Mouse (Mus musculus) adrenal gland, adult 18-20 months (tissue): Measurements from ENCODE around the gene Pet100. TPM values are rescaled to one million over a fixed set of nuclear protein-coding genes. Genes with fewer than 3 reads are reported as not detected.
"Not testable (repeated sequence)": the region's sequence is repeated elsewhere in the genome, so short reads cannot be mapped to it uniquely, and the experiment has no call there.

Source experiments
- DNase-seq, 2 experiments: peaks; one replicate each; pipeline ENCODE4 v3.0.0; 2021 to 2022; ENCODE audit warnings: low spot score in 2 of 2
- long read RNA-seq, 2 experiments: library from polyadenylated mRNA; stranded (forward); transcript quantifications; one replicate each; pipeline ENCODE4 v2.0.0; 2021
- total RNA-seq, 2 experiments: library from RNA; stranded (reverse); gene quantifications; 1 replicate in 1 of 2; 2 replicates in 1 of 2; pipeline ENCODE4 v1.2.3; 2021

The Pet100 gene
- 100 to 1,000 TPM; 117 to 148 TPM for total RNA-seq
- long read RNA-seq, experiment 1, transcript Pet100-201 (4 exons, 1,193 nt): major isoform, 7 of 8 reads
- long read RNA-seq, experiment 1, partial matches to known transcripts: 1 of 8 reads
- long read RNA-seq, experiment 1, other reads (novel, unspliced or antisense): 0 of 8 reads
- long read RNA-seq, experiment 2, transcript Pet100-201 (4 exons, 1,193 nt): major isoform, 39 of 41 reads
- long read RNA-seq, experiment 2, partial matches to known transcripts: 2 of 41 reads
- long read RNA-seq, experiment 2, other reads (novel, unspliced or antisense): 0 of 41 reads

DNA sequence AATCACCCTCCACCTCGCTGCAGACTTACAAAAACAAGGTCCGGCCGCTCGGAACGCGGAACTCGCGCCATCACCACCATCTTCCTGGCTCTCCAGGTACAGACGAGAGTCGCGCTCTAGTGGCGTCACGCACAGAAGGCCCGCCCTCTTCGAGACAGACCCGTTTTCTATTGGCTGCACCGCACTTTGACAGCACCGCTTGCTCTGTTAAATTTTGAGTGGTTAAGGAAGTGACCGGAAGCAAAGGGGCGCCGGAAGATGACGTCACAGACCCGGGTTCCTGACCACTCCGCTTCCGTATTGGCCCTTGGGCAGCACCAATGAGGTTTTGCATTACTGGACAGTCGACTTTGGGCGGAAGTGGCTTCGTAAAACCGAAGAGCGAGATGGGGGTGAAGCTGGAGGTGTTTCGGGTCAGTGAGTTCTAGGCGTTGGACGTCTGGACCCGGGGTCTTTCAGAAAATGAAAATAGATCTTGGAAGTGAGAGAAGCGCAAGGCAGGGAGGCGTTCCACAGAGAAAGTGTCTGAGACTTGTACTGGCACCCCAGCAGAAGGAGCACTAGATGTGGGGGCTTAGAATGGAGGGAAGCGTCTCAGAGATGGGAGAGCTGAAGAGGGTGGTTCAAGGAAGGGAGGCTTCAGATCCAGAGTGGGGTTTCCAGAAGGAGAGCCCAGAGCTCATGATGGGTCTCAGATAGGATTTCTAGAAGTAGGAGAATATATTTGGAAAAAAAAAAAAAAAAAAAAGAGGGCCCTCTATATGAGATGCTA, at the start of gene Pet100, which contains the start of gene Xab2:
Pet100 (plus strand) TSS at position 350 of the 772 bp plus-strand sequence.
Xab2 (minus strand) TSS at position 118 of the 772 bp plus-strand sequence.
- DNase-seq: peak; percentile 94 to 95

DNA sequence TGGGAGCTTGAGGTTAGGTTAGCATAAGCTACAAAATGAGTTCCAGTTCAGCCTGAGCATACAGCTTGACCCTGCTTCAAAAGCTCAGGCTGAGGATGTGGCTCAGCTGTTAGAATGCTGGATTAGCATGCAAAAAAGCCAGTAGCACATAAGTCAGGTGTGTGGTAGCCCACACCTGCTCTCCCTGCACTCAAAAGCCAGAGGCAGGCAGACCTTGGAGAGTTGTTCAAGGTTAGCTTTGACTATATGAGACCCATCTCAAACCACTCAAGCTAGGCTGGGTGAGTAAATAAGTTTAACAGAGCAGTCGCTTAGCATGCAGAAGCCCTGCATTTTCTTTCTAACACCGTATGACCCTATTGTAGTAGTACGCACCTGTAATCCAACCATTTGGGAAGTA, 46.8 kb upstream of the Pet100 start:
- no peak for DNase-seq

DNA sequence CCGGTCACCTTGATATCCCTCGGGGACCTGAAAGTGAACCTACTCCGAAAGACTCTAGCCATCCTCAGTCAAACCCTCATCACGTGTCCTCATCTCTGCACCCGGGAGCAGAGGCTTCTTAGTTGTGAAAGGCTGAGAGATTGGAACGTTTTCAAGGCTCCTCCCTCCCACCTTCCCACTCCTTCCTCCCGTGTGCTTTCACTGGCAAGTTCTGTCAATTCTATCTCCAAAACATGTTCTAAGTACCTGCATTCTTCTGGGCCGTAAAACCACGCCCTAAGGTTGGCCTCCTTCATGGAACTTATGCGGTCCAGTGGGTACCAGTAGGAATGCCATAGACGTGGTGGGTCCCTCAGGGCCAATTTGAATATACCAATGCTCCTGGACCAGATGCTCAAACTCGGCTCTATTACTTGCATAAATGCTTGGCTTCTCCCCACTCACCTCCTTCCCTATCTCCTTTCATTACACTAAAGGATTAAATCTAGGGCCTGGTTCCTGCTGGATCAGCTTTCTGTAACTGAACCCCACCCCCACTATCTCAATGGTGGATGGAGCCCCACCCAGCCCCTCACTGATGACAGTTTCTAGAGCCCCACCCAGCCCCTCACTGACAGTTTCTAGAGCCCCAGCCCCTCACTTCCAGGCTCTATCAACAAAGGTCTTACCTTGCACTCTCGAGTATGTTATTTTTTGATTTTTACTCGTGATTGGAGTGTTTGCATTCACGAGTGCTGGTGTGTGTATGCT, 45.0 kb upstream of the Pet100 start:
- DNase-seq: no peak

- no peak for DNase-seq
These were observed 41.7 kb upstream of the Pet100 start for GRCm38 (mm10) chr8:3579390-3580364.

DNA sequence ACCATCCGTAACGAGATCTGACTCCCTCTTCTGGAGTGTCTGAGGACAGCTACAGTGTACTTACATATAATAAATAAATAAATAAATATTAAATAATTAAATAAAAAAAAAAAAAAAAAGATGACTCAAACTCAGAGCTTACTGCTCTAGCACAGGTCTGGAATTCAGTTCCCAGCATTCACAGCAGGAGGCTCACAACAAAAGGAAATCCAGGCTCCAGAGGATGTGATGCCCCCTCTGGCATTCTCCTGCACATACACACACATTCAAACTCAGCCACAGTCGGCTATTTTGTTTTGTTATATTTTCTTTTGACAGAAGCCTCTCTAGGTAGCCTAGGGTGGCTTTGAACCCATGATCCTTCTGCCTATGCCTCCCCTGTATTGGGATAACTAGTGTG, 39.4 kb upstream of the Pet100 start:
- not testable (repeated sequence) for DNase-seq

DNA sequence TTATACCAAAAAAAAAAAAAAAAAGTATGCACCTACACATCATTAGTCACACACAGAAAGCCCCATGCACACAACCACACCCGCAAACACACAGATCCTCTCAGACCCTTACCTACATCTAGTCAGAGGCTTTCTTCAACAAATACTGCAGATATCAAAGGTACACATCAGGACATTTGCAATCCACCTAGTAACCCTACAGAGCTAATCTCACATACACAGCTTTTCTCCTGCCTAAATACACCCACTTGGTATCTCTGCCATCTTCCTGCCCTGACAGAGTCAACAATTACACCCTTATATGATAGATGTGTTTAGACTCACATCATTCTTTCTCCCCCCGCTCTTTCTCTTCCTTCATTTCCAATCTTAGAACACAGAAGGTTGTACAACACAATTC, 34.9 kb upstream of the Pet100 start:
- DNase-seq: no peak

DNA sequence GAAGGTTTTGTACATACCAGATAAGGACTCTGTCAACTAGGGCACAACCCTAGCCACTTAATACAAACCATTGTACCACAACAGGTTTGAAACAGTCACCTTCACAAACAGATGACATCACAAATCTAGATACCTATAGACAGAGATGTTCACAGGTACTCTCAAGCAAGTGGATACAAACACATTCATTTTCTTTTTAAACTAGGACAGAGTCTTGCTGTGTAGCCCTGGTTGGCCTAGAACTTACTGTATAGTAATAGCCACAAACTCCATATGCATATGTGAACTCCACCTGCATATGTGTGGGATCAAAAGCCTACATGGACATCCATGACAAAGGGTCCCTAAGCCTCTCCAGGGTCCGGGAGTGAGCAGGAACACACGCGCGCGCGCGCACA, 34.4 kb upstream of the Pet100 start, which contains the start of gene Camsap3:
Camsap3 (plus strand) TSS at position 301 of the 398 bp plus-strand sequence.
- DNase-seq: no peak

- peak; percentile 43 to 49 for DNase-seq
These were observed 33.7 kb upstream of the Pet100 start for GRCm38 (mm10) chr8:3587391-3588257.

DNA sequence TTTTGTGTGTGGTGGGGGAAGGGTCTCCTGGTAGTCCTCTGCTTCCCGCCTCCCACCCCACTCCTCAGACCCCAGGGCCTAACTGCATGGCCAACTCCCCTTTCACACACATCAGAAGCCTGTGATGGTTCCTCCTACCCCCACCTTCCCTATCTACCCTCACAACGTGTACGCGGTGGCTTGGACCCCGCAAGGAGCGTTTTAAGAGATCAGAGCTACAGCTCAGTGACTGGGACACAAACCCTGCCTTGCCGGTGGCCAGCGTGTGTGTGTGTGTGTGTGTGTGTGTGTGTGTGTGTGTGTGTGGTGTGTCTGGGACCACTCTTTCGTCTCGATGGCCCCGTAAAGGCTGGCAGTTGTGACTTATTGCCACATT, 33.1 kb upstream of the Pet100 start:
- DNase-seq: no peak

GRCm38 (mm10) chr8:3593470-3593869, 27.9 kb upstream of the Pet100 start:
- no peak for DNase-seq

DNA sequence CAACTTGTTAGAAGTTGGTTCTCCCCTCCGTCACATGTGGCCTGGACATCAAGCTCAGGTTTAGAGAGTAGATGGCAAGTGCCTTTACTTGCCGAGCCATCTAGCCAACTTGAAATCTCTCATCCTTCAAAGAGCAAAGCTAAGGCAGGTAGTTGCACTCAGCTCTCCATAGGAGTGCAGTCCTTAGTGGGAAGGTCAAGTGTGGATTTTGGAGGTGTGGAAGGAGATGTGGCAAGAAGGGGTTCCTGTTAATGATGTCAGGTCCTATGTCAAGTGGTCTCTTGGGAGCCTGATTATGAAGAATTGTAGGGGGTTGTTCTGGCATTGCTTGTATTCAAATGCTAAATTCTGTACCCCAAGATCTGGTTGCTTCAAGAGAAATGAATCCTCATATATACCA, 26.9 kb upstream of the Pet100 start:
- no peak for DNase-seq

DNA sequence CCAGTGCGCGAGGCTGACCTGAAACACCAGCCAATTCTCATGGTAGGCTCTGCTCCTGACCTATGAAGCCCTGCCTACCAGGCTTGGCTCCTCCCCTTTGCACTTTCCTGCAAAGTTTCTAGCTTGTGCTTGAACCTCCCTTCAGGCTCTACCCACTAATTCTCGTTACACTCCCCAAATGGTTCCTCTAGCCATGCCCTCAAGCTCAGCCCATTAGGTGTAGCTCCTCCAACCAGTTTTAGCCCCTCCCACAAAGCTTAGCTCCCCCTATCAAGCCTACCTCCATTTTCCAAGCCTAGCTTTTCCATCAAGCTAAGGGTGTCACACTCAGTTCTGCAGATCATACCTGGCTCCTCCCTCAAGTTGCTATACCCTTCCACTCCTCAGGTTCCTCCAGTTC, 23.3 kb upstream of the Pet100 start:
- DNase-seq: no peak

DNA sequence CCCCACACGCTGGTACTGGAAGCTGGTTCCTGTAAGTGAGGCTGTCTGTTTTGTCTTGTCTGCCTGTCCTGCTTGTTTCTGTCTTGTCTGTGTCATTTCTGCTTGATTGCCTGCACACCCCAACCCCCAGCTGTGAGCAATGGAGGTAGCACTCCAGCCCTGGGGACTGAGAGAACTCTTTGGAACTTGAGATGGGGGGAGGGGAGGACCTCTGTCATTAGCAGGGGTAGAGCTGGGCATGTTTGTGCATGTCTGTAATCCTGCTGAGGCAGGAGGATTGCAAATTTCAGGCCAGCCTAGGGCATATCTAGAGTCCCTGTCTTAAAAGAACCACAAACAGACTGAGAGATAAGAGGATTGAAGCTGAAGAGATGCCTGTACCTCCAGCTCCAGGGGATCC, 22.1 kb upstream of the Pet100 start:
- no peak for DNase-seq

- no peak for DNase-seq
These were observed 20.9 kb upstream of the Pet100 start for GRCm38 (mm10) chr8:3600401-3600800.

- no peak for DNase-seq
These were observed 17.9 kb upstream of the Pet100 start for GRCm38 (mm10) chr8:3603439-3603838.

DNA sequence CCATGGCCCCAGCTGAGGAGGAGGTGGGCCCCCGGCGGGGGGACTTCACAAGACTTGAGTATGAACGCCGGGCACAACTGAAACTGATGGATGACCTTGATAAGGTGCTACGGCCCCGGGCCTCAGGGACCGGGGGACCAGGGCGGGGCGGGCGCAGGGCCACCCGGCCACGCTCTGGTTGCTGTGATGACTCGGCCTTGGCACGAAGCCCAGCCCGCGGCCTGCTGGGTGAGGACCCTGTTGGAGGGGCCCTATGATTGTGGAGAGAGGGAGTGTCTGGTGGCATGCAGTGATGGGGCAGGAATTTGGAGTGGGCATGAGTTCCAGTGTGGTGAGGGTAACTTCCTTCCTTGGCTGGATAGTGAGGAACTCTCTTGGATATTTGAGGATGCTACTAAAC, 14.8 kb upstream of the Pet100 start:
- no peak for DNase-seq

DNA sequence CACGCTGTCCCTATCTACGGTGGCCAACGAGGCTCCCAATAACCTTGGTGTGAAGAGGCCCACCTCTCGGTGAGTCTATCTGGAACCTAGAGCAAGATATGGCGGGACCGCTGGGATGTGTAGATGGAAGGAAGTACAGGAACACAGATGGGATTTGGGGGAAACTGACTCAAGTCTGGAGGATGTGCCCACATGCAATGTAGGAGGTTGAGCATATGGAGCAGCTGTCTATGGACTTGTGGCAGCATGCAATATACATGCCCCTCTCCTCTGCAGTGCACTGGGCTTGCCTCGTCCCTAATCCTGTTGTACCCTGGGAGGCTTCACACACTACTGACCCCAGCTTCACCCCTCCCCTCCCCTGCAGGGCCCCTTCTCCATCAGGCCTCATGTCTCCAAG, 13.5 kb upstream of the Pet100 start:
- DNase-seq: no peak

GRCm38 (mm10) chr8:3609046-3609815, 12.1 kb upstream of the Pet100 start:
- no peak for DNase-seq

DNA sequence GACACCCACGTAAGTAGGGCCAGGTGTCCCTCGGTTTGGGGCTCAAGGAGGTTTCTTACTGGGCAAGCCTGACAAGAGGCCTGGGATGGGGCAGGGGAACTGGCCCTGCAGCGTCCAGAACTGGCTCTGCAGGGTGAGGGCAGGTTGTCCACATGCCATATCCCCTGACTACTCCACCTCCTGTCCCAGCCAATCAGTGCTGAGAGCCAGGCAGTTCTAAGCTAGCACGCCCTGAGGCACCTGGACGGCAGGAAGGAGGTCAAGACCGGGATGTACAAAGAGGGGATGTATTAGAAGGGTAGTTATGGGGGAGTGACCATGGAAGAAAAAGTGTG, 11.6 kb upstream of the Pet100 start:
- no peak for DNase-seq
